18 mouse cellular contexts compared by ENCODE assay signal in the genomic region with DNA sequence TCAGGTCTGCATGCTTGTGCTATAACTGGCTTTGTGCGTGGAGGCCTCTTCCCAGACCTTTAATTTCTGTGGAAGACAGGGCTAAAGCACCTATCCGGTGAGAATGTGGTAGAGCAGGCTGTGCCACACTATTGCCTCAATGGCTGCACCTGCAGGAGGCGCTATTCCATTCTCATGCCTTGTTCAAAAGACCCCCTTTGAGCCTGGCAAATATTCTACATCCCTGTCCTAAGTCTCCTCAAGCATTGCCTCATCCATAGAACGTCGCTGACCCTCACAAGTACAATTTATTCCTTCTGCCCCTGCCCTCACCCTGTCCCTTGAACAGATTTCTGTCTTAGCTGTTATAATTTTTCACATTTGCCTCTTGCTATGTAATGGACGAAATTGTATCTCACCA. TPM values are rescaled to one million over a fixed set of nuclear protein-coding genes. Genes with fewer than 3 reads are reported as not detected.
A peak's percentile ranks its signal among the peaks of the same experiment; 100 is the strongest.
DNase-seq lines count a peak whose midpoint lies in the region; ATAC-seq and TF ChIP-seq lines count a peak whose summit lies in the region.
"Had no signal": no experiment of that assay in that cellular context is flagged by ENCODE, and none has a peak within 500 bp of the region (broad histone marks: within the 10 kb centered on the region; RNA-seq: fewer than 3 reads in every experiment).

No protein-coding gene starts in this region.

- TF ChIP-seq CTCF in lung, embryonic 14.5 days (IDR thresholded peaks at IDR 0.05; ENCODE audit: low read depth), result peak; percentile 21; the same call in 1 of the 2 replicates
- peak; percentile 37 to 60 (median 37) for TF ChIP-seq CTCF in MEL (IDR thresholded peaks at IDR 0.05 in 2 of 3, conservative IDR thresholded peaks at IDR 0.05 in 1 of 3; ENCODE audit: control insufficient read depth in 1 of 3, insufficient read depth in 1 of 3, low read depth in 2 of 3, low read length in 3 of 3, poor library complexity in 1 of 3, severe bottlenecking in 1 of 3)

- H3K79me2 ChIP-seq in MEL (ENCODE audit: control insufficient read depth, insufficient read depth, low read length, poor library complexity), result no peaks in the 10 kb centered on the region

- TF ChIP-seq EP300 in MEL (IDR thresholded peaks at IDR 0.05; ENCODE audit: low read depth in 1 of 2, low read length in 2 of 2), result no peak

- no peaks in the 10 kb centered on the region for H3K27me3 ChIP-seq in heart, embryonic 10.5 days (ENCODE audit: insufficient read depth, poor library complexity, severe bottlenecking)
- H3K27me3 ChIP-seq in lung, embryonic 14.5 days (ENCODE audit: insufficient read depth, low read length), result no peaks in the 10 kb centered on the region
- H3K27me3 ChIP-seq in MEL (ENCODE audit: control insufficient read depth in 1 of 2, insufficient read depth in 2 of 2, low read length in 2 of 2), result peaks cover 14 to 22% of the 10 kb centered on the region in 2 experiments
- H3K27me3 ChIP-seq in embryonic facial prominence, embryonic 10.5 days (replicated peaks; ENCODE audit: low read depth, poor library complexity, severe bottlenecking), result no peaks in the 10 kb centered on the region
- H3K27me3 ChIP-seq: embryonic facial prominence, embryonic 15.5 days; midbrain, embryonic 15.5 days had no signal

- intact Hi-C loops in heart, postnatal 14 days (cut with DNase I), result no loop called here

- H3K9ac ChIP-seq in lung, embryonic 14.5 days, result no peak overlapping the region
- no peak overlapping the region for H3K9ac ChIP-seq in MEL (ENCODE audit: control insufficient read depth, low read depth, low read length, poor library complexity, severe bottlenecking)
- H3K9ac ChIP-seq: embryonic facial prominence, embryonic 15.5 days; midbrain, embryonic 15.5 days had no signal

- H3K4me3 ChIP-seq in heart, embryonic 10.5 days, result no peak overlapping the region
- H3K4me3 ChIP-seq in lung, embryonic 14.5 days (ENCODE audit: low read depth, low read length), result no peak overlapping the region
- H3K4me3 ChIP-seq in MEL (ENCODE audit: control insufficient read depth in 1 of 2, insufficient read depth in 1 of 2, low read depth in 2 of 2, low read length in 2 of 2), result no peak overlapping the region
- H3K4me3 ChIP-seq in embryonic facial prominence, embryonic 10.5 days, result no peak overlapping the region
- H3K4me3 ChIP-seq: embryonic facial prominence, embryonic 15.5 days; midbrain, embryonic 15.5 days had no signal

- no peak overlapping the region for H3K4me2 ChIP-seq in lung, embryonic 14.5 days
- H3K4me2 ChIP-seq: embryonic facial prominence, embryonic 15.5 days; midbrain, embryonic 15.5 days had no signal

- H3K9me3 ChIP-seq in heart, embryonic 10.5 days, result no peaks in the 10 kb centered on the region
- H3K9me3 ChIP-seq in lung, embryonic 14.5 days (ENCODE audit: low read depth, low read length), result no peaks in the 10 kb centered on the region
- H3K9me3 ChIP-seq in MEL (replicated peaks; ENCODE audit: insufficient read depth, low read length), result no peaks in the 10 kb centered on the region
- no peaks in the 10 kb centered on the region for H3K9me3 ChIP-seq in embryonic facial prominence, embryonic 10.5 days
- H3K9me3 ChIP-seq: embryonic facial prominence, embryonic 15.5 days; midbrain, embryonic 15.5 days had no signal

- TF ChIP-seq POLR2A in MEL (IDR thresholded peaks at IDR 0.05; ENCODE audit: control insufficient read depth in 1 of 2, insufficient read depth in 1 of 2, low read depth in 1 of 2, low read length in 2 of 2, poor library complexity in 1 of 2), result no peak

- WGBS in heart, embryonic 10.5 days, result 85% methylated on average over 6 of the region's 6 CpGs
- WGBS in lung, embryonic 14.5 days, result 83% methylated on average over 6 of the region's 6 CpGs
- WGBS in embryonic facial prominence, embryonic 10.5 days, result 85% methylated on average over 6 of the region's 6 CpGs

- DNase-seq in heart, embryonic 10.5 days (ENCODE audit: low spot score), result peak; percentile 53
- DNase-seq in heart, postnatal 14 days, result no peak
- no peak for DNase-seq in lung, embryonic 14.5 days
- DNase-seq in lung, postnatal 14 days, result no peak
- DNase-seq in MEL (ENCODE audit: low read depth, low spot score), result peak; percentile 7
- no peak for DNase-seq in embryonic facial prominence, embryonic 10.5 days (ENCODE audit: low spot score)
- no peak for DNase-seq in adrenal gland, postnatal 36 days
- DNase-seq: adrenal gland, postnatal 10 days; cerebellum, adult 11 months; cerebellum, postnatal 25 days; embryo, embryonic 11 days; gastrocnemius, postnatal 10 days; heart, adult 18-20 months; liver; right cerebral cortex, postnatal 25 days; thymus, adult 2 months had no signal

- 0 out of 2 replicates have a peak overlapping the region, but pooled peaks have one; percentile 12 for H3K27ac ChIP-seq in heart, embryonic 10.5 days
- no peak overlapping the region for H3K27ac ChIP-seq in lung, embryonic 14.5 days (ENCODE audit: low read depth)
- H3K27ac ChIP-seq in MEL (ENCODE audit: control insufficient read depth, low read depth, low read length), result no peak overlapping the region
- H3K27ac ChIP-seq in embryonic facial prominence, embryonic 10.5 days (replicated peaks), result 0 out of 2 replicates have a peak overlapping the region, but pooled peaks have one; percentile 10
- H3K27ac ChIP-seq: embryonic facial prominence, embryonic 15.5 days; midbrain, embryonic 15.5 days had no signal

- no peak for TF ChIP-seq RAD21 in MEL (IDR thresholded peaks at IDR 0.05; ENCODE audit: low read depth, low read length)

- H3K4me1 ChIP-seq in heart, embryonic 10.5 days, result peaks cover 40% of the 10 kb centered on the region
- H3K4me1 ChIP-seq in lung, embryonic 14.5 days (ENCODE audit: insufficient read depth), result peaks cover 20% of the 10 kb centered on the region; the same call in 1 of the 2 replicates
- H3K4me1 ChIP-seq in MEL (ENCODE audit: control insufficient read depth in 1 of 2, insufficient read depth in 2 of 2, low read length in 2 of 2), result no peaks in the 10 kb centered on the region
- H3K4me1 ChIP-seq in embryonic facial prominence, embryonic 10.5 days, result peaks cover 21% of the 10 kb centered on the region
- H3K4me1 ChIP-seq: embryonic facial prominence, embryonic 15.5 days; midbrain, embryonic 15.5 days had no signal

- no peaks in the 10 kb centered on the region for H3K36me3 ChIP-seq in heart, embryonic 10.5 days
- no peaks in the 10 kb centered on the region for H3K36me3 ChIP-seq in lung, embryonic 14.5 days (ENCODE audit: insufficient read depth)
- no peaks in the 10 kb centered on the region for H3K36me3 ChIP-seq in MEL (ENCODE audit: control insufficient read depth in 1 of 2, insufficient read depth in 2 of 2, low read length in 2 of 2)
- H3K36me3 ChIP-seq in embryonic facial prominence, embryonic 10.5 days (replicated peaks), result no peaks in the 10 kb centered on the region
- H3K36me3 ChIP-seq: embryonic facial prominence, embryonic 15.5 days; midbrain, embryonic 15.5 days had no signal

- no peak for ATAC-seq in lung, embryonic 14.5 days (ENCODE audit: insufficient read depth)
- ATAC-seq: midbrain, embryonic 15.5 days had no signal

TF ChIP-seq in MEL, 35 proteins besides CTCF, POLR2A, EP300 and RAD21:
- TF ChIP-seq ZKSCAN1 (IDR thresholded peaks at IDR 0.05; ENCODE audit: low read depth, low read length), result no peak
- TF ChIP-seq ZNF384 (IDR thresholded peaks at IDR 0.05; ENCODE audit: low read depth, low read length), result no peak

RNA-seq across cellular contexts. Expression of a gene that starts 41.4 kb away (rescaled TPM):
- 16.4 and 17.1 TPM in 2 replicates for polyA plus RNA-seq in heart, embryonic 10.5 days (2016; fragmentation: Nextera tagmentation; extraction: Ambion mirVana)
- 10 to 100 TPM; 18.5 to 22.3 TPM for total RNA-seq in heart, postnatal 14 days (2021)
- 16.8 and 17.1 TPM in 2 replicates for polyA plus RNA-seq in lung, embryonic 14.5 days (2014; fragmentation: Nextera tagmentation; extraction: Ambion mirVana)
- total RNA-seq in MEL (2012; rRNA removed), result 0.03 and 0.04 TPM in 2 replicates
- polyA plus RNA-seq in MEL (2012; ENCODE audit: insufficient read depth in 1 of 2, insufficient read length in 2 of 2, low read depth in 1 of 2, low replicate concordance in 2 of 2, missing spikeins in 1 of 2), result under 1 TPM in 1 of 2 experiments, not detected in 1; 0.18 TPM
- polyA plus RNA-seq in embryonic facial prominence, embryonic 10.5 days (2016; fragmentation: Nextera tagmentation; extraction: Ambion mirVana), result 9.8 and 10.0 TPM in 2 replicates
- total RNA-seq in adrenal gland, postnatal 36 days (2021), result 10 to 100 TPM; 17.2 to 18.2 TPM

Comparison
In these comparisons a context has a peak if more than half of its experiments do, and no peak if none do; other contexts are left out.
1. DNase-seq: peak in heart, embryonic 10.5 days (single experiment) and MEL (single experiment); none in heart, postnatal 14 days (0 of 2), lung, embryonic 14.5 days (single experiment), lung, postnatal 14 days (single experiment), embryonic facial prominence, embryonic 10.5 days (single experiment) and adrenal gland, postnatal 36 days (0 of 2).
2. H3K27ac ChIP-seq: peak in heart, embryonic 10.5 days (single experiment) and embryonic facial prominence, embryonic 10.5 days (single experiment); none in lung, embryonic 14.5 days (single experiment) and MEL (single experiment).